In genomic region chr8:105624401-105624800, GRCm38 (mm10) we compare ENCODE assay signal across 9 mouse cellular contexts. TPM values are rescaled to one million over a fixed set of nuclear protein-coding genes. Genes with fewer than 3 reads are reported as not detected.
DNase-seq lines count a peak whose midpoint lies in the region; ATAC-seq and TF ChIP-seq lines count a peak whose summit lies in the region.
"Had no signal": no experiment of that assay in that cellular context is flagged by ENCODE, and none has a peak within 500 bp of the region (broad histone marks: within the 10 kb centered on the region; RNA-seq: fewer than 3 reads in every experiment).

No protein-coding gene starts in this region.

- H3K36me3 ChIP-seq in heart, postnatal 0 days (replicated peaks; ENCODE audit: control insufficient read depth, insufficient read depth, low read length) = peaks cover 49% of the 10 kb centered on the region
- H3K36me3 ChIP-seq in CH12.LX (replicated peaks in 1 of 2; ENCODE audit: control insufficient read depth in 1 of 2, insufficient read depth in 1 of 2, low read length in 1 of 2) = peaks cover 12 to 24% of the 10 kb centered on the region in 2 experiments
- H3K36me3 ChIP-seq in neural tube, embryonic 13.5 days = peaks cover 37% of the 10 kb centered on the region

- TF ChIP-seq POLR2A in CH12.LX (IDR thresholded peaks at IDR 0.05; ENCODE audit: low read depth, low read length) = no peak

- H3K27ac ChIP-seq in heart, postnatal 0 days (ENCODE audit: low read depth) = peak overlapping the region; percentile 56; the same call in 1 of the 2 replicates
- H3K27ac ChIP-seq in CH12.LX (ENCODE audit: insufficient read depth, low read depth) = peak overlapping the region; percentile 97
- peak overlapping the region; percentile 59 for H3K27ac ChIP-seq in neural tube, embryonic 13.5 days (replicated peaks)
- H3K27ac ChIP-seq: midbrain, embryonic 10.5 days had no signal

- TF ChIP-seq RAD21 in CH12.LX (IDR thresholded peaks at IDR 0.05; ENCODE audit: low read depth, low read length) = no peak

- no peak for TF ChIP-seq EP300 in heart, postnatal 0 days (IDR thresholded peaks at IDR 0.05; ENCODE audit: low read depth)
- no peak for TF ChIP-seq EP300 in CH12.LX (IDR thresholded peaks at IDR 0.05; ENCODE audit: low read length)

- peaks cover 4% of the 10 kb centered on the region for H3K79me2 ChIP-seq in CH12.LX (replicated peaks; ENCODE audit: control insufficient read depth, extremely low read depth, insufficient read depth, poor library complexity, severe bottlenecking)

- TF ChIP-seq CTCF in heart, postnatal 0 days (IDR thresholded peaks at IDR 0.05; ENCODE audit: low read depth) = no peak
- TF ChIP-seq CTCF in CH12.LX (conservative IDR thresholded peaks at IDR 0.05 in 1 of 2, IDR thresholded peaks at IDR 0.05 in 1 of 2; ENCODE audit: low read depth in 2 of 2, low read length in 2 of 2) = no peak

- dilution Hi-C loops in CH12.LX (cut with MboI; ENCODE audit: extremely low pct_ligation_motif_present, extremely low pct_unique_long_range_greater_than_20kb, low sequenced_read_pairs) = no loop called here

- H3K9me3 ChIP-seq in heart, postnatal 0 days (replicated peaks; ENCODE audit: control insufficient read depth, low read length) = no peaks in the 10 kb centered on the region
- H3K9me3 ChIP-seq in CH12.LX (replicated peaks; ENCODE audit: low read length) = no peaks in the 10 kb centered on the region
- no peaks in the 10 kb centered on the region for H3K9me3 ChIP-seq in neural tube, embryonic 13.5 days
- H3K9me3 ChIP-seq: midbrain, embryonic 10.5 days had no signal

- peak overlapping the region; percentile 28; the same call in 1 of the 2 replicates for H3K4me2 ChIP-seq in heart, postnatal 0 days (ENCODE audit: low read depth, low read length)
- H3K4me2 ChIP-seq in CH12.LX (ENCODE audit: insufficient read depth, low read depth, poor library complexity, severe bottlenecking) = peak overlapping the region; percentile 64
- no peak overlapping the region for H3K4me2 ChIP-seq in neural tube, embryonic 13.5 days

- no peak for DNase-seq in heart, postnatal 0 days (ENCODE audit: low spot score)
- no peak for DNase-seq in heart, adult 9 months (ENCODE audit: low spot score in 2 of 2)
- no peak for DNase-seq in CH12.LX (ENCODE audit: extremely low read depth)
- no peak for DNase-seq in MN1 (ENCODE audit: low spot score)
- DNase-seq in urinary bladder, postnatal 14 days (ENCODE audit: low spot score) = no peak

- H3K4me1 ChIP-seq in heart, postnatal 0 days (ENCODE audit: control insufficient read depth, insufficient read depth) = peaks cover 2% of the 10 kb centered on the region; the same call in 1 of the 2 replicates
- H3K4me1 ChIP-seq in CH12.LX (ENCODE audit: control insufficient read depth in 1 of 2, insufficient read depth in 2 of 2) = peaks cover 16 to 75% of the 10 kb centered on the region in 2 experiments
- peaks cover 46% of the 10 kb centered on the region for H3K4me1 ChIP-seq in neural tube, embryonic 13.5 days (replicated peaks)

- H3K4me3 ChIP-seq in heart, postnatal 0 days (ENCODE audit: low read depth, low read length) = no peak overlapping the region
- no peak overlapping the region for H3K4me3 ChIP-seq in CH12.LX (replicated peaks in 1 of 3; ENCODE audit: low read depth in 2 of 3, low read length in 2 of 3, poor library complexity in 1 of 3)
- no peak overlapping the region for H3K4me3 ChIP-seq in neural tube, embryonic 13.5 days
- H3K4me3 ChIP-seq: midbrain, embryonic 10.5 days had no signal

- in situ Hi-C loops in CH12.LX (cut with MboI; ENCODE audit: low pct_ligation_motif_present, low pct_unique_long_range_greater_than_20kb, low sequenced_read_pairs) = no loop called here

- WGBS in heart, postnatal 0 days = 62% methylated on average over 3 of the region's 3 CpGs
- whole genome bisulfite sequencing in neural tube, embryonic 13.5 days = 16% methylated on average over 3 of the region's 3 CpGs

- no peak for ATAC-seq in heart, postnatal 0 days (ENCODE audit: insufficient read depth, low read depth)
- peak; percentile 81 for ATAC-seq in frontal cortex, adult (ENCODE audit: low TSS enrichment)
- no peak for ATAC-seq in neural tube, embryonic 13.5 days (ENCODE audit: low read depth)
- ATAC-seq in granulocyte monocyte progenitor cell, adult 5-6 weeks (replicated peaks; ENCODE audit: poor library complexity, severe bottlenecking) = no peak

- no peak overlapping the region; the same call in 1 of the 2 replicates for H3K9ac ChIP-seq in heart, postnatal 0 days (replicated peaks; ENCODE audit: low read depth, low read length)
- H3K9ac ChIP-seq in CH12.LX (ENCODE audit: insufficient read depth, low read depth) = peak overlapping the region; percentile 75
- H3K9ac ChIP-seq in neural tube, embryonic 13.5 days = peak overlapping the region; percentile 47

- H3K27me3 ChIP-seq in heart, postnatal 0 days (ENCODE audit: control insufficient read depth, insufficient read depth, low read length) = no peaks in the 10 kb centered on the region
- no peaks in the 10 kb centered on the region for H3K27me3 ChIP-seq in CH12.LX (replicated peaks)
- H3K27me3 ChIP-seq in neural tube, embryonic 13.5 days = no peaks in the 10 kb centered on the region

TF ChIP-seq in CH12.LX, 34 proteins besides CTCF, POLR2A, EP300 and RAD21:
- TF ChIP-seq MAX (IDR thresholded peaks at IDR 0.05; ENCODE audit: low read length) (no peak), ELF1 (IDR thresholded peaks at IDR 0.05; ENCODE audit: low read depth, low read length) (no peak), CHD1 (IDR thresholded peaks at IDR 0.05; ENCODE audit: low read depth, low read length) (no peak), KAT2A (IDR thresholded peaks at IDR 0.05; ENCODE audit: insufficient replicate concordance, low read length) (no peak), UBTF (IDR thresholded peaks at IDR 0.05; ENCODE audit: low read depth, low read length) (no peak), PAX5 (IDR thresholded peaks at IDR 0.05; ENCODE audit: low read length) (no peak), MXI1 (IDR thresholded peaks at IDR 0.05; ENCODE audit: low read depth, low read length) (no peak), ETS1 (conservative IDR thresholded peaks at IDR 0.05; ENCODE audit: low read depth, low read length) (no peak), ZKSCAN1 (IDR thresholded peaks at IDR 0.05; ENCODE audit: borderline replicate concordance, low read depth, low read length) (no peak), JUN (IDR thresholded peaks at IDR 0.05; ENCODE audit: insufficient read depth, low read depth, low read length) (no peak), ZNF384 (IDR thresholded peaks at IDR 0.05; ENCODE audit: low read depth, low read length) (no peak), ZC3H11A (IDR thresholded peaks at IDR 0.05; ENCODE audit: low read depth, low read length) (no peak)

RNA-seq across cellular contexts. Expression of gene Ctcf, which starts 12.0 kb away (rescaled TPM):
- 13.7 and 21.3 TPM in 2 replicates for total RNA-seq in heart, postnatal 0 days (2014; rRNA removed; ENCODE audit: low replicate concordance)
- polyA plus RNA-seq in heart, postnatal 0 days (2015; fragmentation: Nextera tagmentation; extraction: Ambion mirVana) = 42.0 and 42.3 TPM in 2 replicates
- total RNA-seq in CH12.LX (2012; rRNA removed) = 42.3 and 47.2 TPM in 2 replicates
- 48.3 and 52.4 TPM in 2 replicates for total RNA-seq in CH12.LX (2014; rRNA removed)
- polyA plus RNA-seq in CH12.LX (2012; ENCODE audit: insufficient read length, low read depth) = 97.9 and 107 TPM in 2 replicates
- polyA plus RNA-seq in neural tube, embryonic 13.5 days (2015; fragmentation: Nextera tagmentation; extraction: Ambion mirVana) = 105 and 118 TPM in 2 replicates
- 104 and 105 TPM in 2 replicates for total RNA-seq in granulocyte monocyte progenitor cell, adult 5-6 weeks (2014; fragmentation: Nextera tagmentation)
- total RNA-seq in granulocyte monocyte progenitor cell, adult 5-6 weeks (2017) = 84.1 and 107 TPM in 2 replicates

RNA-seq across cellular contexts. Expression of gene Agrp, which starts 12.8 kb away (rescaled TPM):
- not detected in 2 replicates for total RNA-seq in heart, postnatal 0 days (2014; rRNA removed; ENCODE audit: low replicate concordance)
- polyA plus RNA-seq in heart, postnatal 0 days (2015; fragmentation: Nextera tagmentation; extraction: Ambion mirVana) = 0.25 and 0.53 TPM in 2 replicates
- total RNA-seq in CH12.LX (2012; rRNA removed) = 0.21 and 0.30 TPM in 2 replicates
- total RNA-seq in CH12.LX (2014; rRNA removed) = not detected in 2 replicates
- not detected in 2 replicates for polyA plus RNA-seq in CH12.LX (2012; ENCODE audit: insufficient read length, low read depth)
- polyA plus RNA-seq in neural tube, embryonic 13.5 days (2015; fragmentation: Nextera tagmentation; extraction: Ambion mirVana) = 2.0 TPM in 2 replicates
- total RNA-seq in granulocyte monocyte progenitor cell, adult 5-6 weeks (2014; fragmentation: Nextera tagmentation) = not detected in 2 replicates
- total RNA-seq in granulocyte monocyte progenitor cell, adult 5-6 weeks (2017) = not detected in 2 replicates

RNA-seq across cellular contexts. Expression of gene Ripor1, which starts 19.3 kb away (rescaled TPM):
- total RNA-seq in heart, postnatal 0 days (2014; rRNA removed; ENCODE audit: low replicate concordance) = 10.6 and 15.9 TPM in 2 replicates
- 21.2 and 22.2 TPM in 2 replicates for polyA plus RNA-seq in heart, postnatal 0 days (2015; fragmentation: Nextera tagmentation; extraction: Ambion mirVana)
- total RNA-seq in CH12.LX (2012; rRNA removed) (1.5 and 1.7 TPM in 2 replicates), CH12.LX (2014; rRNA removed) (0.24 and 0.28 TPM in 2 replicates)
- 5.8 and 7.2 TPM in 2 replicates for polyA plus RNA-seq in CH12.LX (2012; ENCODE audit: insufficient read length, low read depth)
- polyA plus RNA-seq in neural tube, embryonic 13.5 days (2015; fragmentation: Nextera tagmentation; extraction: Ambion mirVana) = 30.5 and 35.9 TPM in 2 replicates
- 55.3 and 92.8 TPM in 2 replicates for total RNA-seq in granulocyte monocyte progenitor cell, adult 5-6 weeks (2014; fragmentation: Nextera tagmentation)
- total RNA-seq in granulocyte monocyte progenitor cell, adult 5-6 weeks (2017) = 5.4 and 10.1 TPM in 2 replicates

RNA-seq across cellular contexts. Expression of gene Atp6v0d1, which starts 58.6 kb away (rescaled TPM):
- total RNA-seq in heart, postnatal 0 days (2014; rRNA removed; ENCODE audit: low replicate concordance) = 52.1 and 60.8 TPM in 2 replicates
- 57.5 and 58.9 TPM in 2 replicates for polyA plus RNA-seq in heart, postnatal 0 days (2015; fragmentation: Nextera tagmentation; extraction: Ambion mirVana)
- 38.0 and 48.8 TPM in 2 replicates for total RNA-seq in CH12.LX (2012; rRNA removed)
- total RNA-seq in CH12.LX (2014; rRNA removed) = 51.0 and 55.3 TPM in 2 replicates
- polyA plus RNA-seq in CH12.LX (2012; ENCODE audit: insufficient read length, low read depth) = 48.8 and 53.6 TPM in 2 replicates
- 195 and 211 TPM in 2 replicates for polyA plus RNA-seq in neural tube, embryonic 13.5 days (2015; fragmentation: Nextera tagmentation; extraction: Ambion mirVana)
- total RNA-seq in granulocyte monocyte progenitor cell, adult 5-6 weeks (2014; fragmentation: Nextera tagmentation) = 112 and 132 TPM in 2 replicates
- total RNA-seq in granulocyte monocyte progenitor cell, adult 5-6 weeks (2017) = 47.1 and 47.3 TPM in 2 replicates
